ENCODE assay signal across 9 mouse cellular contexts in the genomic region with DNA sequence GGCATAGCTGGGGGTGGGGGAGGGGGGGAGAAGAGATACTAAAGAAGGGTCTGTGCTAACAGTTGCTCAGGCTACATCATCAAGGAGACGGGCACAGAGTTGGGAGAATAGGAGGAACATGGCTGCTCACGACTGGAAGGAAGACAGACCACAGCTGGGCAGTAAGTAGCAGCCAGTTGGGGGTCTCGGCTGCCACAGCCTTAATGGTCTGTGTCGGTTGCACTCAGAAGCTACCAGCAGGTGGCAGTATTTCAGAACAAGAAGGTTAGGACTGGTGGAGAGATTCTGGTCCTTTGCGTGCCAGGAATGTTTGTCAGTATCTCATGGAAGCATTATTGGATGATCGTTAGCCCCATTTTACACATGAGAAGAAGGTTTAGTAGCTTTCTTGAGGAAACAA.
DNase-seq lines count a peak whose midpoint lies in the region; ATAC-seq and TF ChIP-seq lines count a peak whose summit lies in the region.
"Had no signal": no experiment of that assay in that cellular context is flagged by ENCODE, and none has a peak within 500 bp of the region (broad histone marks: within the 10 kb centered on the region; RNA-seq: fewer than 3 reads in every experiment).

No protein-coding gene starts in this region.

- H3K27ac ChIP-seq in hindbrain, embryonic 10.5 days, result no peak overlapping the region
- H3K27ac ChIP-seq in hindbrain, embryonic 13.5 days, result no peak overlapping the region
- H3K27ac ChIP-seq in embryonic facial prominence, embryonic 11.5 days (replicated peaks; ENCODE audit: low read depth, low read length), result no peak overlapping the region
- H3K27ac ChIP-seq in hindbrain, postnatal 0 days, result no peak overlapping the region
- no peak overlapping the region for H3K27ac ChIP-seq in left cerebral cortex, adult 2 months
- H3K27ac ChIP-seq in midbrain, embryonic 14.5 days (replicated peaks; ENCODE audit: low read depth, low read length), result no peak overlapping the region

- TF ChIP-seq CTCF in hindbrain, postnatal 0 days (IDR thresholded peaks at IDR 0.05; ENCODE audit: low read depth), result peak; percentile 85
- TF ChIP-seq CTCF in left cerebral cortex, adult 2 months (IDR thresholded peaks at IDR 0.05), result peak; percentile 83

- DNase-seq in hindbrain, embryonic 10.5 days (ENCODE audit: low spot score), result peak; percentile 80
- peak; percentile 72 for DNase-seq in adrenal gland, postnatal 14 days
- DNase-seq in embryonic facial prominence, embryonic 11.5 days (ENCODE audit: low spot score), result peak; percentile 90
- DNase-seq in hindbrain, postnatal 0 days (ENCODE audit: low spot score), result peak; percentile 91
- DNase-seq in left cerebral cortex, adult 2 months (ENCODE audit: extremely low spot score in 1 of 2, low spot score in 2 of 2), result peak; percentile 29 to 61
- DNase-seq in midbrain, embryonic 14.5 days, result peak; percentile 92
- peak; percentile 76 for DNase-seq in testis, postnatal 10 days (ENCODE audit: low spot score)

- H3K36me3 ChIP-seq in hindbrain, embryonic 10.5 days, result no peaks in the 10 kb centered on the region
- H3K36me3 ChIP-seq in hindbrain, embryonic 13.5 days, result no peaks in the 10 kb centered on the region
- no peaks in the 10 kb centered on the region for H3K36me3 ChIP-seq in embryonic facial prominence, embryonic 11.5 days (replicated peaks; ENCODE audit: control insufficient read depth, insufficient read depth, low read depth, low read length)
- H3K36me3 ChIP-seq in hindbrain, postnatal 0 days (ENCODE audit: insufficient read depth, low read length), result no peaks in the 10 kb centered on the region
- no peaks in the 10 kb centered on the region for H3K36me3 ChIP-seq in midbrain, embryonic 14.5 days (ENCODE audit: control insufficient read depth, insufficient read depth, low read length)

- WGBS in hindbrain, embryonic 10.5 days, result 17% methylated on average over 6 of the region's 6 CpGs
- 12% methylated on average over 6 of the region's 6 CpGs for WGBS in hindbrain, embryonic 13.5 days
- WGBS in embryonic facial prominence, embryonic 11.5 days, result 7% methylated on average over 6 of the region's 6 CpGs
- WGBS in hindbrain, postnatal 0 days, result 8% methylated on average over 6 of the region's 6 CpGs
- WGBS in midbrain, embryonic 14.5 days, result 16% methylated on average over 6 of the region's 6 CpGs

- no peak overlapping the region for H3K4me3 ChIP-seq in hindbrain, embryonic 10.5 days
- no peak overlapping the region for H3K4me3 ChIP-seq in hindbrain, embryonic 13.5 days
- no peak overlapping the region for H3K4me3 ChIP-seq in embryonic facial prominence, embryonic 11.5 days (ENCODE audit: low read depth, low read length)
- no peak overlapping the region for H3K4me3 ChIP-seq in hindbrain, postnatal 0 days (ENCODE audit: low read length)
- no peak overlapping the region for H3K4me3 ChIP-seq in left cerebral cortex, adult 2 months
- no peak overlapping the region for H3K4me3 ChIP-seq in midbrain, embryonic 14.5 days (replicated peaks; ENCODE audit: low read depth, low read length)
- H3K4me3 ChIP-seq: megakaryocyte, embryonic 14.5 days had no signal

- H3K9me3 ChIP-seq in hindbrain, embryonic 10.5 days, result no peaks in the 10 kb centered on the region
- H3K9me3 ChIP-seq in hindbrain, embryonic 13.5 days, result no peaks in the 10 kb centered on the region
- H3K9me3 ChIP-seq in embryonic facial prominence, embryonic 11.5 days (replicated peaks; ENCODE audit: control insufficient read depth, low read length), result no peaks in the 10 kb centered on the region
- no peaks in the 10 kb centered on the region for H3K9me3 ChIP-seq in hindbrain, postnatal 0 days (ENCODE audit: low read length)
- no peaks in the 10 kb centered on the region for H3K9me3 ChIP-seq in midbrain, embryonic 14.5 days (ENCODE audit: control insufficient read depth, low read length)

- intact Hi-C loops in left cerebral cortex, adult 2 months (cut with DNase I), result loop anchor here (1.0 to 10.0 kb wide), 4 partner anchors 65 to 507 kb away; no protein-coding TSS in a partner anchor

- H3K4me2 ChIP-seq in hindbrain, embryonic 13.5 days, result no peak overlapping the region
- no peak overlapping the region for H3K4me2 ChIP-seq in embryonic facial prominence, embryonic 11.5 days (ENCODE audit: low read depth, low read length)
- no peak overlapping the region for H3K4me2 ChIP-seq in hindbrain, postnatal 0 days (ENCODE audit: low read depth, low read length)
- H3K4me2 ChIP-seq in midbrain, embryonic 14.5 days (ENCODE audit: low read length), result no peak overlapping the region

- peaks cover 5% of the 10 kb centered on the region; the same call in 1 of the 2 replicates for H3K27me3 ChIP-seq in hindbrain, embryonic 10.5 days (ENCODE audit: insufficient read depth, poor library complexity, severe bottlenecking)
- H3K27me3 ChIP-seq in hindbrain, embryonic 13.5 days, result 0 out of 2 replicates have a peak, but pooled peaks cover 8% of the 10 kb centered on the region
- no peaks in the 10 kb centered on the region for H3K27me3 ChIP-seq in embryonic facial prominence, embryonic 11.5 days (ENCODE audit: control insufficient read depth, insufficient read depth, low read length)
- H3K27me3 ChIP-seq in hindbrain, postnatal 0 days (ENCODE audit: insufficient read depth, low read length), result no peaks in the 10 kb centered on the region
- H3K27me3 ChIP-seq in midbrain, embryonic 14.5 days (ENCODE audit: control insufficient read depth, insufficient read depth, low read length), result no peaks in the 10 kb centered on the region

- no peak overlapping the region for H3K9ac ChIP-seq in hindbrain, embryonic 13.5 days
- H3K9ac ChIP-seq in embryonic facial prominence, embryonic 11.5 days (replicated peaks; ENCODE audit: low read length), result no peak overlapping the region
- H3K9ac ChIP-seq in hindbrain, postnatal 0 days (replicated peaks; ENCODE audit: low read length), result no peak overlapping the region
- H3K9ac ChIP-seq in midbrain, embryonic 14.5 days (replicated peaks; ENCODE audit: low read length), result no peak overlapping the region

- no peaks in the 10 kb centered on the region for H3K4me1 ChIP-seq in hindbrain, embryonic 10.5 days (replicated peaks)
- H3K4me1 ChIP-seq in hindbrain, embryonic 13.5 days (replicated peaks), result no peaks in the 10 kb centered on the region
- no peaks in the 10 kb centered on the region for H3K4me1 ChIP-seq in embryonic facial prominence, embryonic 11.5 days (ENCODE audit: control insufficient read depth, insufficient read depth, low read length)
- no peaks in the 10 kb centered on the region for H3K4me1 ChIP-seq in hindbrain, postnatal 0 days (ENCODE audit: insufficient read depth, low read length)
- no peaks in the 10 kb centered on the region for H3K4me1 ChIP-seq in midbrain, embryonic 14.5 days (ENCODE audit: control insufficient read depth, insufficient read depth, low read length)

- ATAC-seq in hindbrain, embryonic 13.5 days (ENCODE audit: low FRiP score), result no peak
- ATAC-seq in embryonic facial prominence, embryonic 11.5 days (replicated peaks; ENCODE audit: insufficient number of reproducible peaks, low FRiP score, low TSS enrichment, low read depth), result no peak
- ATAC-seq in hindbrain, postnatal 0 days, result peak; percentile 59; the same call in 1 of the 2 replicates
- peak; percentile 64; the same call in 1 of the 2 replicates for ATAC-seq in midbrain, embryonic 14.5 days (ENCODE audit: low FRiP score, low TSS enrichment)

Comparison
In these comparisons a context has a peak if more than half of its experiments do, and no peak if none do; other contexts are left out.
1. ATAC-seq: peak in hindbrain, postnatal 0 days (single experiment) and midbrain, embryonic 14.5 days (single experiment); none in hindbrain, embryonic 13.5 days (single experiment) and embryonic facial prominence, embryonic 11.5 days (single experiment).
2. Peak in every context shown above with its lines, with median percentiles within 50 percentile points of each other: DNase-seq.